In genomic region chr6:108284688-108285087, GRCm38 (mm10) we compare ENCODE assay signal across 25 mouse cellular contexts.
DNase-seq lines count a peak whose midpoint lies in the region; ATAC-seq and TF ChIP-seq lines count a peak whose summit lies in the region.
"Had no signal": no experiment of that assay in that cellular context is flagged by ENCODE, and none has a peak within 500 bp of the region (broad histone marks: within the 10 kb centered on the region; RNA-seq: fewer than 3 reads in every experiment).

No protein-coding gene starts in this region.

- H3K9ac ChIP-seq in hindbrain, embryonic 11.5 days (ENCODE audit: low read depth, low read length) = no peak overlapping the region
- H3K9ac ChIP-seq: embryonic facial prominence, embryonic 13.5 days; embryonic facial prominence, embryonic 15.5 days; forebrain, embryonic 12.5 days had no signal

- ATAC-seq in hindbrain, embryonic 11.5 days (ENCODE audit: low FRiP score) = no peak
- ATAC-seq: activated CD4-positive, CD25-positive, alpha-beta regulatory T cell, adult 4 months; forebrain, embryonic 14.5 days; forebrain, embryonic 16.5 days had no signal

- TF ChIP-seq POLR2A in kidney, adult 2 months (IDR thresholded peaks at IDR 0.05; ENCODE audit: low read depth, low read length) = no peak

- DNase-seq in kidney, adult 2 months = peak; percentile 56
- DNase-seq in kidney, postnatal 14 days = no peak
- peak; percentile 18 for DNase-seq in retina, postnatal 1 day
- DNase-seq in retina, embryonic 14.5 days (ENCODE audit: low spot score) = no peak
- peak; percentile 78 for DNase-seq in Muller cell, postnatal 12 days (ENCODE audit: inconsistent ontology term)
- no peak for DNase-seq in hindbrain, embryonic 11.5 days (ENCODE audit: low spot score)
- no peak for DNase-seq in adipocyte (ENCODE audit: low spot score)
- DNase-seq: adrenal gland, adult 2 months; adrenal gland, postnatal 10 days; adrenal gland, postnatal 25 days; cerebellum, adult 11 months; cerebellum, adult 18-20 months; cerebellum, adult 8-10 months; cerebellum, adult 9-11 months; cerebellum, postnatal 14 days; cerebellum, postnatal 36 days; embryo, embryonic 11 days had no signal

- 65% methylated on average over 3 of the region's 3 CpGs for WGBS in kidney, adult 2 months
- 94% methylated on average over 3 of the region's 3 CpGs for WGBS in hindbrain, embryonic 11.5 days

- no peaks in the 10 kb centered on the region for H3K27me3 ChIP-seq in kidney, adult 2 months (replicated peaks; ENCODE audit: control insufficient read depth, insufficient read depth, low read length)
- no peaks in the 10 kb centered on the region for H3K27me3 ChIP-seq in hindbrain, embryonic 11.5 days (ENCODE audit: control insufficient read depth, insufficient read depth, low read length)
- H3K27me3 ChIP-seq: embryonic facial prominence, embryonic 13.5 days; embryonic facial prominence, embryonic 15.5 days; forebrain, embryonic 12.5 days had no signal

- H3K27ac ChIP-seq in kidney, adult 2 months (ENCODE audit: insufficient read depth, low read depth, low read length) = no peak overlapping the region
- no peak overlapping the region for H3K27ac ChIP-seq in hindbrain, embryonic 11.5 days (ENCODE audit: low read depth, low read length)
- H3K27ac ChIP-seq: embryonic facial prominence, embryonic 13.5 days; embryonic facial prominence, embryonic 15.5 days; forebrain, embryonic 10.5 days; forebrain, embryonic 12.5 days had no signal

- H3K4me2 ChIP-seq in hindbrain, embryonic 11.5 days (replicated peaks; ENCODE audit: low read depth, low read length) = no peak overlapping the region
- H3K4me2 ChIP-seq: embryonic facial prominence, embryonic 13.5 days; embryonic facial prominence, embryonic 15.5 days; forebrain, embryonic 12.5 days had no signal

- H3K4me3 ChIP-seq in kidney, adult 2 months (ENCODE audit: insufficient read depth, low read depth, low read length) = no peak overlapping the region
- H3K4me3 ChIP-seq in hindbrain, embryonic 11.5 days (ENCODE audit: low read depth, low read length) = no peak overlapping the region
- H3K4me3 ChIP-seq: embryonic facial prominence, embryonic 13.5 days; embryonic facial prominence, embryonic 15.5 days; erythroblast, embryonic 14.5 days; forebrain, embryonic 10.5 days; forebrain, embryonic 12.5 days had no signal

- TF ChIP-seq CTCF in kidney, adult 2 months (conservative IDR thresholded peaks at IDR 0.05; ENCODE audit: insufficient read depth, insufficient read length, low read depth, low read length) = no peak

- peaks cover 27% of the 10 kb centered on the region for H3K4me1 ChIP-seq in kidney, adult 2 months (ENCODE audit: control insufficient read depth, insufficient read depth, low read length)
- no peaks in the 10 kb centered on the region for H3K4me1 ChIP-seq in hindbrain, embryonic 11.5 days (replicated peaks; ENCODE audit: control insufficient read depth, insufficient read depth, low read length)
- H3K4me1 ChIP-seq: embryonic facial prominence, embryonic 13.5 days; embryonic facial prominence, embryonic 15.5 days; forebrain, embryonic 10.5 days; forebrain, embryonic 12.5 days had no signal

- H3K9me3 ChIP-seq in hindbrain, embryonic 11.5 days (ENCODE audit: control insufficient read depth, low read length) = no peaks in the 10 kb centered on the region
- H3K9me3 ChIP-seq: embryonic facial prominence, embryonic 13.5 days; embryonic facial prominence, embryonic 15.5 days; forebrain, embryonic 10.5 days; forebrain, embryonic 12.5 days had no signal

- H3K36me3 ChIP-seq in kidney, adult 2 months (ENCODE audit: control insufficient read depth, insufficient read depth, low read length) = no peaks in the 10 kb centered on the region
- H3K36me3 ChIP-seq in hindbrain, embryonic 11.5 days (ENCODE audit: control insufficient read depth, insufficient read depth, low read length) = no peaks in the 10 kb centered on the region
- H3K36me3 ChIP-seq: embryonic facial prominence, embryonic 13.5 days; embryonic facial prominence, embryonic 15.5 days; forebrain, embryonic 12.5 days had no signal

Comparison
In these comparisons a context has a peak if more than half of its experiments do, and no peak if none do; other contexts are left out.
1. DNase-seq: peak in kidney, adult 2 months (single experiment), retina, postnatal 1 day (single experiment) and Muller cell, postnatal 12 days (single experiment); none in kidney, postnatal 14 days (single experiment), retina, embryonic 14.5 days (single experiment), hindbrain, embryonic 11.5 days (single experiment) and adipocyte (single experiment).